Mouse (Mus musculus) lung, embryonic 14.5 days (tissue): Measurements from ENCODE around the gene Sox15. TPM values are rescaled to one million over a fixed set of nuclear protein-coding genes. Genes with fewer than 3 reads are reported as not detected.

ENCODE experiments used
- ATAC-seq: fragments of 200-750 bp; cut with Nextera tagmentation; 2 replicates; pipeline ENCODE4 v1.8.0; 2017; ENCODE audit warnings: mild to moderate bottlenecking, moderate TSS enrichment, moderate library complexity; ENCODE audit not compliant: insufficient read depth
- DNase-seq: peaks from one replicate; pipeline ENCODE4 v3.0.0-alpha.2; 2015
- H3K27ac ChIP-seq: fragments of 300-500 bp; sonication (generic); 2 replicates; pipeline ENCODE4 v1.5.1; 2014; ENCODE audit warnings: low read depth, mild to moderate bottlenecking, moderate library complexity
- H3K27me3 ChIP-seq: fragments of 300-500 bp; sonication (generic); 2 replicates; pipeline ENCODE4 v1.6.1; 2014; ENCODE audit warnings: low read length, control low read depth; ENCODE audit not compliant: insufficient read depth
- H3K36me3 ChIP-seq: fragments of 300-500 bp; sonication (generic); 2 replicates; pipeline ENCODE4 v1.6.1; 2014; ENCODE audit warnings: control low read depth; ENCODE audit not compliant: insufficient read depth
- H3K4me1 ChIP-seq: fragments of 300-500 bp; sonication (generic); 2 replicates; pipeline ENCODE4 v1.6.1; 2014; ENCODE audit warnings: antibody characterized with exemption, control low read depth; ENCODE audit not compliant: insufficient read depth
- H3K4me2 ChIP-seq: fragments of 300-500 bp; sonication (generic); 2 replicates; pipeline ENCODE4 v1.6.1; 2014; ENCODE audit warnings: mild to moderate bottlenecking
- H3K4me3 ChIP-seq: fragments of 300-500 bp; sonication (generic); 2 replicates; pipeline ENCODE4 v1.5.1; 2014; ENCODE audit warnings: low read depth, low read length
- H3K9ac ChIP-seq: fragments of 300-500 bp; sonication (generic); 2 replicates; pipeline ENCODE4 v1.6.1; 2014
- H3K9me3 ChIP-seq: fragments of 300-500 bp; sonication (generic); 2 replicates; pipeline ENCODE4 v1.6.1; 2016; ENCODE audit warnings: low read depth, low read length, control low read depth
- CTCF ChIP-seq: IDR thresholded peaks from 2 replicates; pipeline ENCODE4 v1.5.1; 2016; ENCODE audit warnings: antibody characterized with exemption, low read depth
- WGBS: fragments of 180-500 bp; shearing (Covaris S2); extraction: QIAGEN DNeasy Blood & Tissue Kit; methylation state at CpG from one replicate; pipeline ENCODE4 v1.1.7; 2014; 5-methylcytosine and 5-hydroxymethylcytosine counted together
- polyA plus RNA-seq: library from polyadenylated mRNA; unstranded; fragments of >200 nt; fragmentation: Nextera tagmentation; extraction: Ambion mirVana; gene quantifications from 2 replicates; pipeline ENCODE4 v1.2.1, GENCODE M21; 2014

The Sox15 gene
- polyA plus RNA-seq, 1 experiment from 2014 or later = not detected

DNA sequence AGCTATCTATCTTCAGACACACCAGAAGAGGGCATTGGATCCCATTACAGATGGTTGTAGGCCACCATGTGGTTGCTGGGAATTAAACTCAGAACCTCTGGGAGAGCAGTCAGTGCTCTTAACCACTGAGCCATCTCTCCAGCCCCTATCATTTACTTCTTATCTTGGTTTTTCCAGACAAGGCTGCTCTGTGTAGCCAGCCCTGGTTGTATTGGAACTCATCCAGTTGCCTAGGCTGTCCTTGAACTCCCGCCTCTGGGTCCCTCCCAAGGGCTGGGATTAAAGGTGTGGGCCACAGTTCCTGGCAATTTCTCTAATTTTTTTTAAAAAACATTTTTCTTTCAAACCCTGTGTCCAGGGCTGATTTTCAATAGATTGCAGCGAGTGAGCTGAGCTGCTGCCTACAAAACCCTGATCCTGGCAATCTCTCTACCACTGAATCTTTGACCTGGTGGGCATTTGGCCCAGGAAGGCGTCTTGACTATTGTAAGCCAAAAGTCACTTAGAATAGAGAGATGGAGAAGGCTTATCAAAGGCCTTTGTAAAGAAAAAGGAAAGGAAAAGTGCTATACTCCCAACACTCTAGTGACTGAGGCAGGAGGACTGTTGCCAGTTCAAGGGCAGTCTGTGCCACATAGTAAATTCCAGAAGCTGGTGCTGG is 6.2 kb downstream of the Sox15 start:
- Histone ChIP-seq H3K27me3 (no peaks in the 10 kb centered on the region), H3K27ac (peak overlapping the region; percentile 96), H3K4me2 (peak overlapping the region; percentile 64), H3K9ac (peak overlapping the region; percentile 59), H3K9me3 (no peaks in the 10 kb centered on the region), H3K36me3 (peaks cover 59% of the 10 kb centered on the region), H3K4me1 (0 out of 2 replicates have a peak, but pooled peaks cover 3% of the 10 kb centered on the region), H3K4me3 (peak overlapping the region; percentile 51)
- TF ChIP-seq CTCF = no peak
- DNase-seq (no peak), ATAC-seq (no peak)
- WGBS = 71% methylated on average over 3 of the region's 3 CpGs

DNA sequence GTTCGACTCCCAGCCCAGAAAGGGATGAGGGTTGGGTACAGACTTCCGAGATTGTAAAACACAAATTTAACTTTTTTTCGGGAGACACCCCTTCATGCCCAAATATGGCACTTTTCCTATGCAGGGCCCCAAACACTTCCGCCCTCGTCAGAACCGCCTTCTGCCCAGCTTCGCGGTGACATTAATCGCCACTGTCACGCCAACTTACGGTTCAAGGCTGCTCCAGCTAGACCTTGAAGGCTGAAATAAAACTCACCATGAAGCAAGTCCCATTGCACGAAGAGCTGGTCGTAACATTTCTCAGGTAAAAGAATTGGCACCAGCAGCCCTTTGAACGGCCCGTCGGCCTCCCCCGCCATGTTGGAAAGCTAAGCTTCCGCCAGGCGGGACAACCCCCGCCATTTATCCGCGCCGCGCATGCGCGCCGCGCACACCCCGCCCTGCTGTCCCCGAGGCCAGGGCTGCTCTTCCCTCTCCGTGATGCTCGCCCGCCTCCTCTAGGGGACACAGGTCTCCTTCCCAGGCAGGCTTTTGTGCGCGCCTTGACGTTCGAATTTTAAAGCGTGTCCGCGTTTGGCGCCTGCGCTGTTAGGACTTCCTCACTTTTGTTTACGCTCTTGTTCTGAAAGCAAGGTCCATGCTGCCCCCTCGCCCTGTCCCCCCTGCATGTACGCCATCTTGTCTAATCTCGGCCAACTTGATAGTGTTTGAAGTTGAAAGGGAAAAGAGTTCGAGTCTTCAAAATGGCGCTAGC is 7.3 kb downstream of the Sox15 start, which contains the start of gene Mpdu1:
Gene Mpdu1, minus strand, starts transcription at position 430 of the 754 bp plus-strand sequence.
- H3K9me3 ChIP-seq = no peaks in the 10 kb centered on the region
- peak within 1 kb of the TSS; percentile 96 for H3K27ac ChIP-seq
- H3K4me3 ChIP-seq = peak within 1 kb of the TSS; percentile 51
- 0 out of 2 replicates have a peak, but pooled peaks cover 3% of the 10 kb centered on the region for H3K4me1 ChIP-seq
- TF ChIP-seq CTCF = peak; percentile 68
- H3K36me3 ChIP-seq = peaks cover 57% of the 10 kb centered on the region
- WGBS = under 1% methylated on average over 48 of the region's 48 CpGs
- DNase-seq (peak; percentile 98), ATAC-seq (peak; percentile 94)
- peak within 1 kb of the TSS; percentile 59 for H3K9ac ChIP-seq
- peak within 1 kb of the TSS; percentile 64 for H3K4me2 ChIP-seq
- no peaks in the 10 kb centered on the region for H3K27me3 ChIP-seq

DNA sequence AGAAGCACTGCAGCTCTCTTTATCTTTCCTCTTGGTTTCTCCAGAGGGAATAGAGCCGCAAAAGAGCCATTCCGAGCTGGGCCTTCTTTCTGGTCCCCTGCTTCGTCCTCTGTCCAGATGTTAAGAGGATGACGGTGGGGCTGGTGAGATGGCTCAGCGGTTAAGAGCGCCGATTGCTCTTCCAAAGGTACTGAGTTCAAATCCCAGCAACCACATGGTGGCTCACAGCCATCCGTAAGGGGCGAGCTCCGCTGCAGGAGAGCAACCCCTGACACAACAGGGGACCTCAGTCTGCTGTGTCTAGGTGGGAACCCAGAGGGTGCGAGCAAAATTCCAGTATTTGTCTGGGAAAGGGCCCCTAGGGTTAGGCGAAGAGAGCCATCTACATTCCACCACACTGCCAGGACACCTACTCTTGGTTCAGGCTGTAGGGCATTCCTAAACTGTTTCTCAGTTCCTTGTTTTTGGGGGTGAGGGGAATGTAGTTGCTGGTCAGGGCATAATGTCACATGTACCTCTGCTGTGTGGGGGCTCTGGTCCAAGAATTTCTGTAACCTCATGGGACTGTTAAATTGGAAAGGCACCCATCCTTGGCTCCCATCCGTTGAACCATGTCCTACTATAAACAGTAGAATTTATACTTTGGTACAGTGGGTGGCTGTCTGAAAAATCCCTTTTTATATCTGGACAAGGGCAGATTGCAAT is 8.0 kb downstream of the Sox15 start:
- peak; percentile 1; the same call in 1 of the 2 replicates for ATAC-seq

DNA sequence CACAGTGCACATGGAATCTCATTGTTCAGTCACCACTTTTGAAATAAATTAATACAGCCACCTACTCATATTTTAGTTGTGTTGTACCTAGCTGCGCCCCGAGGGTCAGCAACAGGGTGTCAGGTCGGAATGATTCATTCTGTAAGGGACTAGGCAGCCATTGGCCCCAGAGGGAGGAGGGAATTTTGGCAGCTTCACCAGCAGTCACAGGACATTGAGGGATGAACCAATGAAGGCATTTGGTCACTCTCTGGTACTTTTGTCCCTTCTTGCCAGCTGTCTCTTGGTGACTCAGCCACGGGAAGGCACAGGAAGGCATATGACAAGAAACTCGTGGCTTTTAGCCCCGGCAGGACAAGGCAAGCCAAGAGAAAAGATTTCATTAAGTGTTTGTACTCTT is 8.7 kb downstream of the Sox15 start:
- WGBS = 82% methylated on average over 6 of the region's 6 CpGs
- ATAC-seq (no peak), DNase-seq (no peak)
- Histone ChIP-seq H3K9me3 (no peaks in the 10 kb centered on the region), H3K36me3 (peaks cover 58% of the 10 kb centered on the region), H3K9ac (0 out of 2 replicates have a peak overlapping the region, but pooled peaks have one; percentile 59), H3K4me3 (no peak overlapping the region), H3K27me3 (no peaks in the 10 kb centered on the region), H3K4me2 (no peak overlapping the region), H3K27ac (0 out of 2 replicates have a peak overlapping the region, but pooled peaks have one; percentile 96), H3K4me1 (0 out of 2 replicates have a peak, but pooled peaks cover 3% of the 10 kb centered on the region)
- TF ChIP-seq CTCF = no peak

More for the DNA sequence above, 8.0 kb downstream of the Sox15 start:
- Histone ChIP-seq H3K4me1 (0 out of 2 replicates have a peak, but pooled peaks cover 3% of the 10 kb centered on the region), H3K4me2 (peak overlapping the region; percentile 64), H3K27ac (peak overlapping the region; percentile 96), H3K36me3 (peaks cover 57% of the 10 kb centered on the region), H3K9me3 (no peaks in the 10 kb centered on the region), H3K4me3 (peak overlapping the region; percentile 51), H3K27me3 (no peaks in the 10 kb centered on the region), H3K9ac (peak overlapping the region; percentile 59)
- TF ChIP-seq CTCF = no peak
- 55% methylated on average over 13 of the region's 13 CpGs for WGBS
- no peak for DNase-seq

DNA sequence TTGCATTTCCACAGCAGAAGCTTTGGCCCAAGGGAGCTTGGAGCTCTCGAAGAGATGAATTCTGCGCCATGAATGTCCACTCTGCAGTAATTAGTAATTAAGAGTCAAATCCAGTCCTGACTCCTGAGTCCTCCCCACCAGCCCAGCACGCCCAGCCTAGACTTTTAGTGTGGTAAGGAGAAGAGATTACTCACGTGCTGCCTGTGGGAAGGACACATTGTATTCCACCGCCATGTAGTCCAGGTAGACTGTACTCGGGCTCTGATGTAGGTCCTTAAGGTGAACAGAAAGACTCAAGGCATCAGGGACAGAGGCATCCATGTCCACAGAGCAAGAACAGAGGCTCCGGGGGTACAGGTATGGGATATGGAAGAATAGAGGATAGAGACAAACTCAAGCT is 9.7 kb downstream of the Sox15 start:
- Histone ChIP-seq H3K4me1 (peaks cover 3% of the 10 kb centered on the region; the same call in 1 of the 2 replicates), H3K36me3 (peaks cover 64% of the 10 kb centered on the region), H3K9me3 (no peaks in the 10 kb centered on the region), H3K27ac (no peak overlapping the region), H3K4me2 (no peak overlapping the region), H3K4me3 (no peak overlapping the region), H3K27me3 (no peaks in the 10 kb centered on the region), H3K9ac (no peak overlapping the region)
- no peak for TF ChIP-seq CTCF
- WGBS = 90% methylated on average over 7 of the region's 7 CpGs
- DNase-seq (no peak), ATAC-seq (no peak)

DNA sequence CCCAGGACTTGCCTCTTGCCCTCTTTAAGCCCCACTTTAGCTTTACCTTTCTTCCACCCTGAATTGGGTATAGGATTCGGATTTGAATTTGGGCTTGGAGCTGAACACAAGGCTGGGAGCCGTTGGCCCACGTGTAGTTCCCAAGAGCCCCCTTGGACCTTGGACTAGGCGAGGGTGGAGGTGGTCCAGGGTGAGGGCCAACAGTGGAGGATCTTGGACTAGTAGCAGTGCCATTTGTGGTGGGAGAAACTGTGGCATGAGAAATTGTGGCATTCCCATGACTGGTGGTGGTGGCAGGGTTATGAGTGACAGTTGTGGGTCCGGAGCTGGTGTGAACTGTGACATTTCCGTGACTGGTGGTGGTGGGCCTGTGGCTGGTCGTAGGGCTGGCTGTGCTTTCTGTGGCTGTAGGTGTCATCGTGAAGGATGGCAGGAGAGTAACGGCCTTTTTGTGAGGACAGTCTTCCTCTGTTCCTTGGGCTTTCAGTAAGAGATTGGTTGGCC is 10.4 kb downstream of the Sox15 start:
- Histone ChIP-seq H3K9ac (no peak overlapping the region), H3K36me3 (peaks cover 67% of the 10 kb centered on the region), H3K27me3 (no peaks in the 10 kb centered on the region), H3K4me3 (0 out of 2 replicates have a peak overlapping the region, but pooled peaks have one; percentile 2), H3K4me2 (no peak overlapping the region), H3K4me1 (peaks cover 5% of the 10 kb centered on the region), H3K27ac (0 out of 2 replicates have a peak overlapping the region, but pooled peaks have one; percentile 24), H3K9me3 (no peaks in the 10 kb centered on the region)
- ATAC-seq (no peak), DNase-seq (peak; percentile 22)
- no peak for TF ChIP-seq CTCF
- WGBS = 65% methylated on average over 9 of the region's 9 CpGs
